Mouse (Mus musculus) liver, embryonic 14.5 days (tissue): ENCODE data around the gene Tarbp2.

Source experiments
- CTCF ChIP-seq: IDR thresholded peaks from 2 replicates; pipeline ENCODE4 v1.5.1; 2016; ENCODE audit warnings: antibody characterized with exemption, low read depth, control low read depth
- EP300 ChIP-seq: IDR thresholded peaks from 2 replicates; pipeline ENCODE4 v1.6.1; 2016; ENCODE audit warnings: antibody characterized with exemption, low read depth

DNA sequence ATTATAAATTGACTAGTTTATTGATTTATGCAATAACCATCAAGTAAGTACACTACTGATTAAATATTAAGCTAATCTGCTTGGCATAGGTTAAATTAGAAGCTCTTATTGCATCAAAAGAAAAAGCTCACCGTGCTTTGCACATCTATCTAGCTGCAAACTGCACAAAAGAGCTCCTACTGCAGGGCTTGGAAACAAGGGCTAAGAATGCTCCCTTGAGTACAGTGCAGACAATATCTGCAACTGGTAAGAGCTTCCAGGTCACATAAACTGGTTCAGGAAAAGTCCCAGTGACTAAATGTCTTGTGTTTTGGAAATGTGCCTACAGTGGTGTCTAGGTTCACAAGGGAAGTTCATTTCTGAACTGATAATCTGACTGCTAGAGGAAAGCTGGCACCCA is 44.5 kb downstream of the Tarbp2 start:
- TF ChIP-seq CTCF (no peak), EP300 (no peak)
